Mouse (Mus musculus) layer of hippocampus, postnatal 36 days (tissue): ENCODE measurements around the gene Hoxc4. TPM values are rescaled to one million over a fixed set of nuclear protein-coding genes. Genes with fewer than 3 reads are reported as not detected.

Experiments used
- DNase-seq, 2 experiments: peaks; one replicate each; pipeline ENCODE4 v3.0.0; 2022
- total RNA-seq, 2 experiments: library from RNA; stranded (reverse); gene quantifications; 2 replicates each; pipeline ENCODE4 v1.2.3; 2021

Hoxc4 gene
- not detected for total RNA-seq

- DNase-seq = no peak
These were observed at the start of gene Hoxc4 for GRCm38 (mm10) chr15:103018636-103019035. Hoxc4 (plus strand) TSS chr15:103018934.

- DNase-seq = no peak
These were observed 49.4 kb upstream of the Hoxc4 start for GRCm38 (mm10) chr15:102969296-102969695.

GRCm38 (mm10) chr15:102970740-102971139 is 48.0 kb upstream of the Hoxc4 start:
- DNase-seq = no peak

GRCm38 (mm10) chr15:102972254-102972653 is 46.5 kb upstream of the Hoxc4 start:
- no peak for DNase-seq

GRCm38 (mm10) chr15:102972753-102973152 is 46.0 kb upstream of the Hoxc4 start:
- no peak for DNase-seq

GRCm38 (mm10) chr15:102975034-102975433 is 43.7 kb upstream of the Hoxc4 start:
- DNase-seq = no peak

- no peak for DNase-seq
These were observed 43.0 kb upstream of the Hoxc4 start for GRCm38 (mm10) chr15:102975688-102976111.

- no peak for DNase-seq
These were observed 42.6 kb upstream of the Hoxc4 start, which contains the start of gene Hoxc9 for GRCm38 (mm10) chr15:102976171-102976570. Hoxc9 (plus strand) TSS chr15:102976439.

GRCm38 (mm10) chr15:102976631-102977422 is 41.9 kb upstream of the Hoxc4 start:
- no peak for DNase-seq

GRCm38 (mm10) chr15:102977423-102977974 is 41.2 kb upstream of the Hoxc4 start:
- DNase-seq = no peak

- no peak for DNase-seq
These were observed 39.9 kb upstream of the Hoxc4 start for GRCm38 (mm10) chr15:102978615-102979515.

- DNase-seq = no peak
These were observed 38.8 kb upstream of the Hoxc4 start for GRCm38 (mm10) chr15:102979936-102980335.

GRCm38 (mm10) chr15:102980352-102980751 is 38.4 kb upstream of the Hoxc4 start:
- no peak for DNase-seq

- no peak for DNase-seq
These were observed 37.8 kb upstream of the Hoxc4 start for GRCm38 (mm10) chr15:102980912-102981311.

- no peak for DNase-seq
These were observed 37.1 kb upstream of the Hoxc4 start for GRCm38 (mm10) chr15:102981379-102982288.

GRCm38 (mm10) chr15:102983716-102984115 is 35.0 kb upstream of the Hoxc4 start:
- DNase-seq = no peak

GRCm38 (mm10) chr15:102984521-102984920 is 34.2 kb upstream of the Hoxc4 start:
- no peak for DNase-seq

- no peak for DNase-seq
These were observed 33.8 kb upstream of the Hoxc4 start for GRCm38 (mm10) chr15:102984925-102985324.

- DNase-seq = peak; percentile 69 to 81
These were observed 31.5 kb upstream of the Hoxc4 start for GRCm38 (mm10) chr15:102987124-102987833.

GRCm38 (mm10) chr15:102988078-102988477 is 30.7 kb upstream of the Hoxc4 start:
- DNase-seq = no peak
